Mouse (Mus musculus) T-helper 1 cell (primary cell): ENCODE results near the gene Cfap43.

Experiments
- in situ Hi-C: fragments of 300-600 bp; cut with MboI, MseI; formaldehyde crosslinking; loops from one replicate; pipeline ENCODE4 v1.15.1; 2025; ENCODE audit warnings: high pct_unique_total_duplicates

The Cfap43 gene

DNA sequence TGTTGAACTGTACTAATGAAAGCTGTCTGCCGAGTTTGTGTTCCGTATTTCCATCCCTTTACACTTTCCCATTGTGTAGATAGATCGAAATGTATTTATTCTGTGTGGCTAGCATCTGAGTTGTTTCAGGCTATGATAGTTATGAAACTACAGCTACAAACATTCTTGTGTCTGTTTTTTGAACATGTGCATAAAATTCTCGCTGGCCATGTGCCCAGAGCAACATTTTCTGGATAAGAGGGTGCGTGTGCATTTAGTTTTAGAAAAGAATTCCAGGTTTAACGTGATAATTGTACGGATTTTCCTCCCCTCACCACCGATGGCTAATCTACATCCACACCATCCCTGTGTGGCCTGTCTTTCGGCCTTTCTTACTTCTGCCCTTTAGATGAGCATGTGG lies 205.6 kb downstream of the Cfap43 start:
- in situ Hi-C loops, result no loop called here

DNA sequence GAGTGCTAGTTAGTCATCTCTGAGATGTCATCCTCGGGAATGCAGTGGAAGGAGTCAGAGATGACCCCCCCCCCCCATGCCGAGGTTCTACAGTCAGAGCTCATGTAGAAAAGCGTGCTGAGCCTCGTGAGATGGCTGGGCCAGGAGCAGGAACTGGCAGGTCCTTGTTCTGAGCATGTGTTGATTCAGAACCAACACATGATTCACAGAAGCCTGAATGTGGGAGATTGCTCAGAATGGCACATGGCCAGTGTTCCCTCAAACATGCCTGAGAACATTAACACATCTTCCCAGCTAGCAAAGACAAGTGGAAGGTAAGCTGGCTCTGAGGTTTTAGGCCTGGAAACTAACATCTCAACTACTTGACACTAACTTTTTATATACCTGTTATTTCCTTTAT lies 208.7 kb downstream of the Cfap43 start:
- in situ Hi-C loops, result no loop called here

DNA sequence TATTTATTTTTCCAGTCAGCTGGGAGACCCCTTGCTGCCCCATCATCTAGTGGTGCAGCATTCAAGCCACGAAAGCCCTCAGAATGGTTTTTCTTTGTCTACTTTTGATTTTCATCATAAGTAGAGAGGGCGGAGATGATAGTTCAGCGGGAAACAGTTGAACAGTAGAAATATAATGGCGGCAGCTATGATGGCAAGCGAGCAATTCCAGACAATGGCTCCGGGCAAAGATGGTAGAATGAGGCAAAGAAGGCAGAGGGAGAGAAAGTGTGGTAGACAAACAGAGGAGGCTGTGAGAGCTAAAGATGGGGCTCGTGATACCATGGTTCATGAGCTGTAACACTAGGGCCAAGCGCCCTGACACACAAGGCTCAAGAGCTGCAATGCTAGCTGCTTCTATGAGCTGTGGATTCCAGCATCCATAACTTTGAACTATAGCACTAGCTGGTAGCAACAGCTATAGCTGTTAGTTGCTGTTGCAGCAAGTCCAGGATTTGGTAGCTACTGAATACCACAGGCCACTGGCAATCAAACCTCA lies 213.2 kb downstream of the Cfap43 start:
- in situ Hi-C loops, result no loop called here

DNA sequence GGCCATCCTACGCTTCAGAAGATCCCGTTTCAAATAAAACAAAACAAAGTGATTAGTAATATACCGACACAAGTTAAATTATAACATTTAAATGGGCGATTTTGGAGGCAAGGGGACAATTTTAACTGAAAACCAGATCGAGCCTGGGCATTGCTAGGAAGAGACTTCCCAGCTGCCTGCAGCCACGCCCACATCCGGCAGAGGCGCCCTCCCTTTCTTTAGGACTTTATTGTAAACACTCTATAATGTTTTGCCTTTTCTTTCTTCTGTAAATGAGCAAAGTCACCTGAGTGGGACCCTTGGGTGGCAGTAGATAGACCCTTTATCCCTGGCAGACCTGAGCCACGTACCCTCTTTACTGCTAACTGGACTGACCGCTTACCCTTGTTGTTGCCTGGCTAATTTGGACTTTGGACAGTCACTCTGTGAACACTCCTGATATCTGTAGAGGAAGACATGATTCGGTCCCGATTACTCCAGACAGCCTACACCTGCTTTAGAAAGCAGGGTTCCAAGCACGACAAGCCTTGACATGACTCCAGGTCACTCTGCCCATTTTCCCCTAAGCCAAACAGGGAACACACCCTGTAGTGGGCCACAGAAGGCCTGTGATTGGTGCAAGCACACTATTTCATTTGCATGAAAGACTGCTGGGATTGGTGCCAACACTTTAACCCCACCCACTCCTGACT lies 213.9 kb downstream of the Cfap43 start:
- in situ Hi-C loops, result no loop called here

DNA sequence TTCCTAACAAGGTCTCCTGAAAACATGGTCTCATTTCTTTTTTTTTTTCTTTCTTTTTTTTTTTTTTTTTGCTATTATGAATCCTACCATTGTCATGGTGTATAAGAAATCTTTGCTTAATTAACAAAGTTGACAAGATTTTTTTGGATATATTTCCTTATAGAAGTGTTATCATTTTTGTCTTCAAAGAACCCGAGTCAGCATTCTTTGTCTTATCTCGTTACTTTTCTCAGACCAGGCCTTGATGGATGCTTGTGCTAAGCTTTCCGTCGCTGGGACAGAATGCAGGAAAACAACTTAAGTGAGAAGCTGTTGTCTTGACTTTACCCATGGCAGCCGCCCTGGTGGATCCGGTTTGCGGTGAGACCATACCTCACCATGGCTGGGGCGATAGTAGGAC lies 218.6 kb downstream of the Cfap43 start:
- in situ Hi-C loops, result no loop called here

DNA sequence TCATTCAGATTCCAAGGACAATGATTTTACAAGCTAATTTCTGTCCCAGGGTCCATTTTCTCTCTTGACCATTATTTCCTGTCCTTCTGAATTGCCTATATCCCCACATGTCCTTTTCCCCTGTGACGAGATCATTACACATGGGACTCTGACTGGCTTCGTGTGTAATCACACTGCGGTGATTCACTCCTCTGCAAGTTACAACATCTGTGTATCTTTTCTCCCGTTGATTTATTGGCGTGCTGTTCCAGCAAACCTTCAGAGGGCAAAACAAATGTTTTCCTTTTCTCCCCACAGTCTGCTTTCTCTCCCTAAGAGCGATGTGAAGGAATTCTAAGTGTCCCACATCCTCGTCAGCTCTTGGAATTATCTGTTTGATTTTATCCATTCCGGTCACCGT lies 219.3 kb downstream of the Cfap43 start:
- in situ Hi-C loops, result no loop called here

DNA sequence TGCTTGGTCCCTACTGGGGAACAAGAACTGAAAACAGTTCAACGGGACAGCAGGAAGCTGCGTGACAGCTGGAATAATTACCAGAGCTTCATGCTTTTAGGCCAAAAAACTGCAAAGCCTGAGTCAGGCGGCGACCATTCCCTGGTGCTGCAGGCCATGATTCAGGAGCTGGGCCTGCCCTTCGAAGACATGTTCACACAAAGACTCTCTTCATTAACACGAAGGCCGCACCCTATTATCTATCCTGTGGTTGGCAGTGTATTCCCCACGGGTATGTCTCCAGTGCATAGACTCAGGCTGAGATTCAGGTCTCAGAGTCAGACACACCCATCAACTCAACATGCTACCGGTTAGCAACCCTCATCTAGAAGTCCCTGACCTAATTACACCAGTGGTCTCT lies 220.8 kb downstream of the Cfap43 start:
- in situ Hi-C loops, result no loop called here

DNA sequence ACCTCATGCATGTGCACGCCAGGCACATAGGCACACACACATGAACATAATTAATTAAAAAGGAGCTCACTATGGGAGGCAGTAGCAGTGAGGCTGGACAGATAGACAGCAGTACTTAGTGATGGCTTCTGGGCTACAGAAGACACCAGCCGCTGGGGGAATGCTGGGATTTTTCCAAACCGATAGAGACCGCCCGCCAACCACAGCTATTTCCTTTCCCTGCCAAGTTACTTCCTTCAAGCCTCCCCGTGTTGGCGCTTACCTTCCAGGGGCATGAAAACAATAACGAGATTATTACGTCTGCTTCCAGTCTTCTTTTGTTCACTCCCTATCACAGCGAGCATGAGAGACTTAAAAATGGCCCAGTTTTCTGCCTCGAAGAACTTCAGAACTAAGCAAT lies 222.0 kb downstream of the Cfap43 start:
- in situ Hi-C loops, result no loop called here

DNA sequence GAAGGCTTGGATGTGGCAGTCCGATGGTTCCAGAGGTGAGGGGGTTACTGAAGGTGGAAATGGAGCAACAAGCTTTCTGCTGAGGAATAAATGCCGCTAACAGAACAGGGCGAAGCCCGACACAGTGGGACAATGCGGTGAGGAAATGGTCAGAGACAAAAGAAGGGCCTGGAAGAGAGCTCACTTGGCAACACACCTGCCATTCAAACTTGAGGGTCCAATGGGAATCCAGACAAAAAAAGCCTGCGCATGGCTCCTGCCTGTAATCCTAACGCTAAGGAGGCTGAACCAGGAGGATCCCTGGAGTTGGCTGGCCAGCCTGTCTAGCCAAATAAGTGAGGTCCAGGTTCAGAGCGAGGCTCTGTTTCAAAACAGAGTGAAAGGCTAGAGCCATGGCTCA lies 222.7 kb downstream of the Cfap43 start:
- in situ Hi-C loops, result no loop called here

DNA sequence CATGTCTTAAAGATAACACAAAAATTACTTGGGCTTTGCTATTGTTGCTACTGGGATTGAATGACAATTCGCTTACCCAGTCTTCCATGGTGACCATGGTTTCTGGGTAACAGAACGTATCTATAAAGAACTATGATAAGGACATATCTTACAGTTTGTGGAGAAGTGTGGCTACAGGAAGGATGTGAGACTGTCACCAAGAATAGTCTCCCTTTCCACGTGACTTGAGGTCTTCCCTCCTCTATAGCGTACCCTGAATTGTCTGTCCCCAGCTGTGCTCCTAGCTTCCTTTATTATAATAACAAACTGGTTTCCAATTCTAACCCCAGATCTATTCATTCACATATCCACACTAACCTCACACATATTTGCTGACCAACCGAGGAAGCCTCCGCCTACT lies 223.4 kb downstream of the Cfap43 start:
- in situ Hi-C loops, result no loop called here

DNA sequence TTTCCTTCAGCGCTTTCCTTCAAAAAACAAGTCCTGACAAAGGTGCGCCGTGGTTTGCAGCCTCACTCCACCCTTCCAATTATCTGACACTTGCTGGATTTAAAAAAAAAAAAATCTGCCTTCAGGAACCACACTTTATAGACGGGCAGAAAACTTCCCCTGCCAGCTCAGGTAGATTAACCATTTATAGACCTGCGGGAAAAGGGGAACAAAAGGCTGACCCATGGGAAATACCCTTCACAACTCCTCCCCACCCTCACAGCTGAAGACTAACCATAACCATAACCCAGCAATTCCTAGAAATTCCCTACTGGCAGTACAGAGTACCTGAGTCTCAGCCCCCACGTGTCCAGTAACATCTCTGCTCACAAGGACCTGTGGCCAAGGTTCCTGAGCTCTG lies 227.1 kb downstream of the Cfap43 start, which contains the start of gene Col17a1:
TSS of gene Col17a1 (minus strand) at position 101 of the 400 bp plus-strand sequence.
- in situ Hi-C loops, result no loop called here

DNA sequence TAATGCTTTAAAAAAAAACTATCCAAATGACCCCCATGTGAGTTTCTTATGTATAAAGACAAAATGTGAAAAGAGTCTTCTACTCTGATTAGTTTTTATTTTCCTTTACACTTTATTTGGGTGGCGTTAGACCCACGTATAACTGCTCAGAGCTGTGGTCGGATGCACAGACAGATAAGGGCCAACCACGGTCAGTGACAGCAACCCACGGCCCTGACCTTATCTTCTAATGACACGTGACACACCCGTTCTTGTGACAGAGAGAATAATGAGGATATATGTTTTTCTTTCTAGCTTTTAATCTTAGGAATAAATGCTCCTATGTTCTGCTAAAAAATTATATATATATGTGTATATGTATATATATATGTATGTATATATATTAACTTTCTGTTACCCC lies 229.5 kb downstream of the Cfap43 start:
- in situ Hi-C loops, result no loop called here
